Mouse (Mus musculus) WW6 (cell line): ENCODE measurements at regions not wholly inside any gene's neighbourhood (a gene's known extent, or its start where the extent isn't known, plus 50 kb on each side); places are given as distances from the start of the nearest gene placed in this dataset.

Source experiments
- DNase-seq: peaks from one replicate; pipeline ENCODE4 v3.0.0-alpha.2; 2013; ENCODE audit warnings: low read depth, low spot score

DNA sequence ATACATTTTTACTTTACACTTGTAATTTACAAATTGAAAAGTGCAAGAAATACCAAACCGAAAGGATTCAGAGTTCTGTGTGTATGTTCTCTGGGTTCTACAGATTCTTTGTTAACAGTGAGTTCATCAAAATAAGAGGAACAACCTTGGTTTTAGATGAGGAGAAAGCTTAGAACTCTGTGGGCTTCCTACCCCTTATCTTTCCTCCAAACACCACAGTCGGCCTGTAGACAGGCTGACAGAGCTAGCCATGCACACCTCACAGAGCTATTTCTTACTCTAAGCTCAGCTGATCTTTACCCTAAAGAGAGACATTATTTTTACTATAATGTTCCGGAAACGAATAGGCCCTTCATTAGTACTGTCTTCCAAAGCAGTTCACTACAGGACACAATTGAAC, 67.7 kb upstream of the Zdhhc17 start:
- DNase-seq: no peak

DNA sequence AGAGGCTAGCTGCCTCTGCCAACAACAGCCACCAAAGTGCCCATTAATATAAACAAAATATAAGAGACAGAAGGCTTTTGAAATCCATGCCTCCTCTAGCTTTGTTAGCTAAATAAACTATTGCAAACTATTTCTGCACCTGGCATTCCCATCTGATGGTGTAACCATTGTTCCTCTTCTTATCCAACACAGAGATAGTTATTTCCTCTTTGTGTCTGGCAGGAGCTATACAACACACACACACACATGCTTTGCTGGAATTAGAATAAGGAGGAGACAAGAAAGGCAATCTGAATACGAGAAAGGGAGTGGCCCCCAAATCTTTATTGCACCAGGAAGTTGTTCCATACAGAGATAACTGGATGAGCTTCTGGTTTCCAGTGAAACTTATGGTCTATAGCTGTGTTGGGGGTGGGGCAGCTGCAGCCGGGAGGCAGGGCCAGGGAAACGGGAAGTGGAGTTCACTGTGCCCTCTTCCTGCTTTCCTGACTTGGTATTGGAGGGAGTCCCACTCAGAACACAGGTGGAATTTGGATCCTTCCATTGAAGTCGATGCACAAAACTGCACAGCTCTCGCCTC, 64.0 kb upstream of the Zdhhc17 start:
- no peak for DNase-seq

DNA sequence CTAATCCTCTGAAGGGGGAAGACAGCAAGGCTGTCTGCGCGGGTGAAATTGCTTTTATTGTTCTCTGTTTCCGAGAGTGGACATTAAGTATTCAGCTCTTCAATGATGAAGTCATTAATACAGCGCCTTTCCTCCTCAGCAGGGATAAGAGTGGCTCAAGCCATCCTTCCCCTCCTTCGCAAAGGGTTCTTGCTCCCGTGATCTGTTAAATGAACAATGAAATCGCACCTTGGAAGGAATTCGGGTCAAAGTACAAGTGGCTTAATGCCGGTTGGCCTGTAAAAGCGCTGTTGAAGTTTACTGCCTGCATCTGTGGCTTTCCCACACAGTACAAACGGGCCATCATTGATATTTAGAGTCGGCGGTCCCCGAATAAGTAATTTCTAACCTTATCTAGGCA, 63.3 kb upstream of the Zdhhc17 start:
- no peak for DNase-seq

DNA sequence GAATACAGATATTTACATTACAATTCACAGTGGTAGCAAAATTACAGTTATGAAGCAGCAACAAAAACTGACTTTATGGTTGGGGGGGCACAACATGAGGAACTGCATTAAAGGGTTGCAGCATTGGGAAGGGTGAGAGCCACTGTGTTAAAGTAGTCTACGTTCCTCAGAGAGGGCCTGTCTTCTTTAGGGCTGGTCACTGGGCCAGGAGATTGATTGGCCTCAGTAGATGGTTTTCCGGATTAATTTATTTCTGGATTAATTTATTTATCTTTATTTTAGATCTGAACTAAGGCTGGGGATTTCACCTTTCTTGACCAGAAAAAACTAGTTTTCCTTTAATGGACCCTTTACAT, 62.6 kb upstream of the Zdhhc17 start:
- DNase-seq: no peak

DNA sequence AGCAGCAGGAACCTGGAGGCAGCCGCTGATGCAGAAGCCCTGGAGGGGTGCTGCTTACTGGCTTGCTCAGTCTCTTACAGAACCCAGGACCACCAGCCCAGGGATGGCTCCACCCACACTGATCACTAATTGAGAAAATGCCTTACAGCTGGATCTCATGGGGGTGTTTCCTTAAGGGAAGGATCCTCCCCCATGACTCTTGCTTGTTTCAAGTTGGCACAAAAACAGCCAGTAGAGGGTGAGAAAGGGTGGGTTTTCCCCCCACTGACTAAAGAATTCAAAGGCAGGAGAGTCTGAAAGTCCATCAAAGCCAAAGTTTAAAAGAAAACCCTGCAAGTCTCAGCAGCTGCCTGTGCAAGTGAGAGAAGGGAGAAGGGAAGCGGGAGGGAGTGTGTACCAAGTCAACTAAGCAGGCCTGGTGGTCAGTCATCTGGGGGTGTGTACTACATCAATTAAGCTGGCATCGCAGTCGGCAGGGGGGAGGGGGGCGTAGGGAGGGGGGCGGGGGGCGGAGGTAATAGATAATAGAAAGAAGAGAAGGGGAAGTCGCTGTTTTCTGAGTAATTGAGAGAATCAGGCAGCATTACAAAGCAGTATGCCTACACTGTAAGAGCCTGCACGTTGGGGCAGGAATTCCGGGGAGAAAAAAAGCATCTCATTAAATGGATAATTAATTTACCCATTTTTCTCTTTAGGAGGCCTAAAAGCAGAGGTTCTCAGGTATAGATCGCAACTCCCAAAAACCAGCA, 62.0 kb upstream of the Zdhhc17 start:
- DNase-seq: no peak

DNA sequence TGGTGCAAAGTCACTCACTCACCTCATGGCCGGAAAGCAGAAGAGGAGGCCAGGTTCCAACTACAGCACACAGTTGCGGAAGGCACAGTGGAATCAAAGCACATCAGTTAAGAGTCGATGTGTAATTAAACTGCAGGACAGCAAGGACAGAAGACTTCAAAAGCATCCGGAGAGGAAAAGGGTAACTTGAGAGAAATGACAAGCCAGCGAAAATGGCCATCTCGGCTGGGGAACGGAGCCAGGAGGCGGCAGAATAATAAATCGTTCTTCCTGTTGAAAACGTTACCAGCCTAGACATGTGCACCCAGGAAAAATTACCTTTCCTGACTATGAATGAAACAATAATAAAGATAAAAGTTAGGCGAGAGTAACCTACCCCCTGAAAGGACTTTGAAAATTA, 56.2 kb upstream of the Zdhhc17 start:
- DNase-seq: no peak

DNA sequence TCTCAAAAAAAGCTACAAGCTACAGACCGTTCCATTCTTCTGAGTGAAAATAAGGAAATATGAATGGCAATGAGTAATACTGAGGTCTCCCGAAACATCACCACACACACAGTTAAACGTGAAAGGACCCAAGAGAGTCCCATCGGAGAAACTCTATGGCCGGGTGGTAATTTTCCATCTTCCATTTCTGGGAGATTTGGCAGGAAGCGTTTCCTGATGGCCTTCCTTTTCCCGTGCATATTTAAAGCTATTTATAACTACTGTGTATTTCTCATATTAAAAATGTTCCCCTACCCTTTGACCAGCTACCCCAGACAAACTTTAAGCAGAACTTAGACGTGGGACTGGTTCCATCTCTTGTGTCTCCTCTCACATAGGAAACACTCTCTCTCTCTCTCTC, 50.7 kb upstream of the Zdhhc17 start:
- no peak for DNase-seq
